Mouse (Mus musculus): ENCODE data around the gene BC034090. TPM values are rescaled to one million over a fixed set of nuclear protein-coding genes. Genes with fewer than 3 reads are reported as not detected.
A peak's percentile ranks its signal among the peaks of the same experiment; 100 is the strongest.

BC034090 gene
- polyA plus RNA-seq, 1 experiment: 15.5 TPM

DNA sequence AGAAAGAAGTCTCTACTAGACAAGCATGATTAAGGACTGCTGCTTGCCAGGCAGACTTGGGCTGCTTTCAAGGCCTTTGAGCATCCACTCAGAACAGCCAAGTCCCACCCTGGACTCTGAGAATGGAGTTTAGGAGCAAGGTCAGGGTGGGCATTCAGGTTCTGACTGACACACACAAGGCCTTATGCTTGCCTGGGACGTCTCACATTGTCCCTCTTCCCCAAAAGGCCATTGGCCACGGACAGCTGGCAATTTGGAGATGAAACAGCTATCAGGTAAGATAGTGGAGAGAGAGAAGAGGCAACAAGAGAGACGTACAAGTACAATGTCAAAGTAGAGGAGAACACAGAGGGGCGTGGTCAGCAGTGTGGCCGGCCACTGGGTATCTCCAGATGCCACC, 7.4 kb upstream of the BC034090 start:
- Histone ChIP-seq H3K4me3 (replicated peaks; ENCODE audit: insufficient read depth, low read depth, low read length) (no peak overlapping the region), H3K27me3 (ENCODE audit: control insufficient read depth, insufficient read depth, low read length) (no peaks in the 10 kb centered on the region), H3K4me1 (ENCODE audit: control insufficient read depth, insufficient read depth, low read length) (no peaks in the 10 kb centered on the region; the same call in 1 of the 2 replicates), H3K27ac (ENCODE audit: insufficient read depth, low read length) (no peak overlapping the region)
- DNase-seq: no peak
- no peak for TF ChIP-seq POLR2A (IDR thresholded peaks at IDR 0.05; ENCODE audit: borderline replicate concordance, insufficient read depth, low read length)
- no peak for TF ChIP-seq CTCF (IDR thresholded peaks at IDR 0.05; ENCODE audit: borderline replicate concordance, insufficient read depth, low read depth, low read length)
- WGBS: 91% methylated on average over 5 of the region's 5 CpGs

DNA sequence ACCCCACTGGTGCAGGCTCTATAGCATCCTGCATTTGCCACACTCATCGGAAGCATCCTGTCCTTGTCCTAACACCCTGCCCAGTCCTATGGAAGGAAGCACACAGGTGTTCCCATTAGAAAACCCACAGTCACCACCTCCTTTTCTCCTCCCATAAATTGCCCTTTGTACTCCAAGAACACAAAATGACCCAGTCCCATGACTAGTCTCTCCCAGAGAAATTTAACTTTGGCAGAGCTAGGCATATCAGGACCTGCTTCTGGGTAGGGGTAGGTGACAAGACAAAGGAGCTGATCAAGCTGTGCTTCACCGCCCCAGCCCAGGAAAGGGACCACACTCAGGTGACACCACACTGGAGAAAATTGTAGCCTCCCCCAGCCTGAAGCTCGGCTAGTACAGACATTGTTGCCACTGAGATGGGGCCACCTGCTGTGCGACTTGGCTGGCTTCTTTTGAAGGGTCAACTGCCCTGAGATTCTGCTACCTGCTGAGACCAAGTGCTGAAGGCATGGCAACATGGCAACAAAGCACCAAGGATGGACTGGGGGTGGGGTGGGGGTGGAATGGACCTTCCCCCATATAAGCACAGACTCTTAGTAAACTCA, 6.4 kb upstream of the BC034090 start:
- Histone ChIP-seq H3K4me3 (replicated peaks; ENCODE audit: insufficient read depth, low read depth, low read length) (no peak overlapping the region), H3K27ac (ENCODE audit: insufficient read depth, low read length) (no peak overlapping the region), H3K27me3 (ENCODE audit: control insufficient read depth, insufficient read depth, low read length) (no peaks in the 10 kb centered on the region), H3K4me1 (ENCODE audit: control insufficient read depth, insufficient read depth, low read length) (no peaks in the 10 kb centered on the region; the same call in 1 of the 2 replicates)
- 57% methylated on average over 4 of the region's 4 CpGs for WGBS
- no peak for DNase-seq
- TF ChIP-seq CTCF (IDR thresholded peaks at IDR 0.05; ENCODE audit: borderline replicate concordance, insufficient read depth, low read depth, low read length) (no peak), POLR2A (IDR thresholded peaks at IDR 0.05; ENCODE audit: borderline replicate concordance, insufficient read depth, low read length) (no peak)

DNA sequence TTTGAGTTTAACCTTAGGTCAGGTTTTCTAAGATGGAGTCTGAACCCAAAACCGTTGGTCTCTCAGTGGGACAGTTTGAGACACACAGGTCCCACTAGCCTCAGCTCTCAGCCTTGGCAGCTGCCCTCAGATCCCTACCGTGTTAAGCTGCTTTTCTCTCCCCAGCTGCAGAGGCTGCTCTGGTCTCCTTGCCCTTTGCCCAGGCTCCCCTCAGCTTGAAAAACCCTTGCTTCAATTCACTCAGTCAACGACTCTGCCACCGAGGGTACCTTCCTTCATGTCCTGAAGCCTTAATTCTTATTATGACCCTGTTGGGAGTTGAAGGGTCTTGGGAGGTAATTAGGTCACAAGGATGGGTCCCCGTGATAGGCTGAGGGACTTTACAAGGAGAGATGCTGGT, 5.7 kb upstream of the BC034090 start:
- Histone ChIP-seq H3K4me1 (ENCODE audit: control insufficient read depth, insufficient read depth, low read length) (no peaks in the 10 kb centered on the region; the same call in 1 of the 2 replicates), H3K27ac (ENCODE audit: insufficient read depth, low read length) (no peak overlapping the region), H3K4me3 (replicated peaks; ENCODE audit: insufficient read depth, low read depth, low read length) (no peak overlapping the region), H3K27me3 (ENCODE audit: control insufficient read depth, insufficient read depth, low read length) (no peaks in the 10 kb centered on the region)
- WGBS: 50% methylated on average over 5 of the region's 5 CpGs
- TF ChIP-seq POLR2A (IDR thresholded peaks at IDR 0.05; ENCODE audit: borderline replicate concordance, insufficient read depth, low read length): no peak
- DNase-seq: no peak

GRCm38 (mm10) chr1:155248041-155248440, 3.8 kb upstream of the BC034090 start:
- WGBS: 82% methylated on average over 5 of the region's 5 CpGs
- peaks cover 3% of the 10 kb centered on the region; the same call in 1 of the 2 replicates for H3K27me3 ChIP-seq (ENCODE audit: control insufficient read depth, insufficient read depth, low read length)
- no peak for TF ChIP-seq POLR2A (IDR thresholded peaks at IDR 0.05; ENCODE audit: borderline replicate concordance, insufficient read depth, low read length)
- TF ChIP-seq CTCF (IDR thresholded peaks at IDR 0.05; ENCODE audit: borderline replicate concordance, insufficient read depth, low read depth, low read length): no peak
- no peak overlapping the region for H3K4me3 ChIP-seq (replicated peaks; ENCODE audit: insufficient read depth, low read depth, low read length)
- H3K4me1 ChIP-seq (ENCODE audit: control insufficient read depth, insufficient read depth, low read length): no peaks in the 10 kb centered on the region; the same call in 1 of the 2 replicates
- DNase-seq: no peak
- H3K27ac ChIP-seq (ENCODE audit: insufficient read depth, low read length): no peak overlapping the region

DNA sequence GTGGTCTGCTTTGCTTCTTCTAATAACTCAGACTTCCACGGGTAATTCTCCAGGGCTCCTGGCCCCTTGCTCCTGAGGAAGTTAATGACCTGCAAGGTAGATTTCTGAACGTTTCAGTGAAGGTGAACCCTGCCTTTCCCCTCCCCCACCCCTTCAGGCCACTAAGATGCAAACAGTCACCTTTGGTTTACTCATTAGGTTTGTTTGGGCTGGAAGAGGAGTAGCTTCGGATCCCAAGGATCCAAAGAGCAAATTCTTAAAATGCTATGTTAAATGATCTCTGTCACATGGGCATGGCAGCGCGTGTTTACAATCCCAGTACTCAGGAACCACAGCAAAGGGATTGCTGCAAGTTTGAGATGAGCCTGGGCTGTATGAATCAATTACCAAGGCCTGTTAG, 3.2 kb upstream of the BC034090 start:
- no peaks in the 10 kb centered on the region for H3K4me1 ChIP-seq (ENCODE audit: control insufficient read depth, insufficient read depth, low read length)
- peaks cover 3% of the 10 kb centered on the region; the same call in 1 of the 2 replicates for H3K27me3 ChIP-seq (ENCODE audit: control insufficient read depth, insufficient read depth, low read length)
- 61% methylated on average over 5 of the region's 5 CpGs for WGBS
- no peak for TF ChIP-seq POLR2A (IDR thresholded peaks at IDR 0.05; ENCODE audit: borderline replicate concordance, insufficient read depth, low read length)
- TF ChIP-seq CTCF (IDR thresholded peaks at IDR 0.05; ENCODE audit: borderline replicate concordance, insufficient read depth, low read depth, low read length): no peak
- H3K27ac ChIP-seq (ENCODE audit: insufficient read depth, low read length): no peak overlapping the region
- DNase-seq: no peak
- H3K4me3 ChIP-seq (replicated peaks; ENCODE audit: insufficient read depth, low read depth, low read length): no peak overlapping the region

DNA sequence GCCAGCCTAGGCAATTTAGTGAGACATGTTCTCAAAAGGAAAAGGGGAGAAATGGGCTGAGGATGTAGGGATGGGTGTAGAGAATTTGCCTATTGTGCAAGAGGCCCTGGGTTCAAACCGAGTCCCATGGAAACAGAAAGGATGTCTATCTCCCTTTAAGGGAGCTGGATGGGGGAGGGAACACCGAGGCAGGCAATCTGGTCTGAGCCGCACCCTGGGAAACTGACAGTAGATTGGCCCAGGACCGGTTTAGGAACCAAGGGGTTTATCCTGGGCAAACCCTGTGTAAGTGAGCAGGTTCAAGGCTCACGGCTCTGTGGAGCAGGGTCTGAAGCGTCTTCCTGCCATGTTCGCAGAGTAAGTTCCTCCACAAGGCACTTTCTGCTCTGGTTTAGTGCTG, 1.3 kb upstream of the BC034090 start:
- no peak for TF ChIP-seq POLR2A (IDR thresholded peaks at IDR 0.05; ENCODE audit: borderline replicate concordance, insufficient read depth, low read length)
- no peak for TF ChIP-seq CTCF (IDR thresholded peaks at IDR 0.05; ENCODE audit: borderline replicate concordance, insufficient read depth, low read depth, low read length)
- no peak overlapping the region for H3K27ac ChIP-seq (ENCODE audit: insufficient read depth, low read length)
- no peak for DNase-seq

DNA sequence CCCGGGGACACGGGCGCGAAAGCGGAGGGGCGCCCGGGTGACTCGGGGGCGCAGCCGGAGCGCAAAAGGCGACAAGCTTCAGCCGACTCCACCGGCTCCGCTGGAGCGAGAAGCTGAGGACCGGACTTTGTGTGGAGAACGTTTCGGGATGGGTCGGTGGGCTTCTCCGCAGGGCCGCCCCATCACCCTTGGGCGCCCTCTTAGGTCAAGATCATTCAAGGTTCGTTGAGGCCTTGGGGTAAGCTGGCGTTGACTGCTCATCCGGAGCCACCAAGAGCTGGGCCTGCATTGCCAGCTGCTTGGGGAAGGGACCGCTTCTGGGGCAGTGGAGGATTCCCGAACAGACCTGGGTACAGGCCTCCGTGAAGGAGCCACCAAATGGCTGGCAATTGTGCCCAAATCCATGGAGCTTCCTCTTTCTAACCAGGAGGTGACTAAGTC, 547 bp upstream of the BC034090 start:
- no peak for TF ChIP-seq CTCF (IDR thresholded peaks at IDR 0.05; ENCODE audit: borderline replicate concordance, insufficient read depth, low read depth, low read length)
- no peak for TF ChIP-seq POLR2A (IDR thresholded peaks at IDR 0.05; ENCODE audit: borderline replicate concordance, insufficient read depth, low read length)
- WGBS: 30% methylated on average over 29 of the region's 29 CpGs
- H3K27ac ChIP-seq (ENCODE audit: insufficient read depth, low read length): no peak overlapping the region
- H3K27me3 ChIP-seq (ENCODE audit: control insufficient read depth, insufficient read depth, low read length): peaks cover 3% of the 10 kb centered on the region; the same call in 1 of the 2 replicates
- H3K4me1 ChIP-seq (ENCODE audit: control insufficient read depth, insufficient read depth, low read length): no peaks in the 10 kb centered on the region
- peak overlapping the region; percentile 47 for H3K4me3 ChIP-seq (replicated peaks; ENCODE audit: insufficient read depth, low read depth, low read length)
- peak in 1 of 2 experiments; percentile 9 for DNase-seq

More for the DNA sequence above, 1.3 kb upstream of the BC034090 start:
- H3K4me1 ChIP-seq (ENCODE audit: control insufficient read depth, insufficient read depth, low read length): no peaks in the 10 kb centered on the region
- no peak overlapping the region for H3K4me3 ChIP-seq (replicated peaks; ENCODE audit: insufficient read depth, low read depth, low read length)
- 94% methylated on average over 7 of the region's 7 CpGs for WGBS
- H3K27me3 ChIP-seq (ENCODE audit: control insufficient read depth, insufficient read depth, low read length): peaks cover 3% of the 10 kb centered on the region; the same call in 1 of the 2 replicates

- WGBS: 42% methylated on average over 1 of the region's 1 CpGs
- Histone ChIP-seq H3K4me3 (replicated peaks; ENCODE audit: insufficient read depth, low read depth, low read length) (no peak overlapping the region), H3K27ac (ENCODE audit: insufficient read depth, low read length) (no peak overlapping the region), H3K4me1 (ENCODE audit: control insufficient read depth, insufficient read depth, low read length) (no peaks in the 10 kb centered on the region), H3K27me3 (ENCODE audit: control insufficient read depth, insufficient read depth, low read length) (peaks cover 3% of the 10 kb centered on the region; the same call in 1 of the 2 replicates)
- no peak for DNase-seq
- TF ChIP-seq POLR2A (IDR thresholded peaks at IDR 0.05; ENCODE audit: borderline replicate concordance, insufficient read depth, low read length) (no peak), CTCF (IDR thresholded peaks at IDR 0.05; ENCODE audit: borderline replicate concordance, insufficient read depth, low read depth, low read length) (no peak)
Observed at GRCm38 (mm10) chr1:155242488-155242745, 1.8 kb downstream of the BC034090 start.
